Mouse (Mus musculus) heart, embryonic 14.5 days (tissue): ENCODE data around the gene Olfr166. TPM values are rescaled to one million over a fixed set of nuclear protein-coding genes. Genes with fewer than 3 reads are reported as not detected.
"Not testable (repeated sequence)": the region's sequence is repeated elsewhere in the genome, so short reads cannot be mapped to it uniquely, and the experiment has no call there.

Source experiments
- ATAC-seq: fragments of 200-750 bp; cut with Nextera tagmentation; 2 replicates; pipeline ENCODE4 v1.8.0; 2017; ENCODE audit warnings: low read depth, moderate TSS enrichment; ENCODE audit not compliant: insufficient number of reproducible peaks, insufficient read depth, low FRiP score
- H3K27ac ChIP-seq, 2 experiments: fragments of 200-500 bp in 1 of 2; fragments of 300-500 bp in 1 of 2; sonication (generic) in 1 of 2; replicated peaks in 1 of 2; 2 replicates each; pipeline ENCODE4 v1.5.1; 2012 to 2014; ENCODE audit warnings: low read depth in 2 of 2, low read length in 2 of 2, control low read depth in 1 of 2, mild to moderate bottlenecking in 1 of 2, mixed read lengths in 1 of 2; ENCODE audit not compliant: control insufficient read depth in 1 of 2, insufficient read depth in 1 of 2
- H3K27me3 ChIP-seq: fragments of 300-500 bp; sonication (generic); 2 replicates; pipeline ENCODE4 v1.6.1; 2014; ENCODE audit warnings: mild to moderate bottlenecking, low read length, control low read depth; ENCODE audit not compliant: control insufficient read depth, insufficient read depth
- H3K36me3 ChIP-seq: fragments of 300-500 bp; sonication (generic); 2 replicates; pipeline ENCODE4 v1.6.1; 2014; ENCODE audit warnings: mild to moderate bottlenecking, control low read depth, low read length, mixed read lengths; ENCODE audit not compliant: control insufficient read depth, insufficient read depth
- H3K4me1 ChIP-seq, 2 experiments: fragments of 200-500 bp in 1 of 2; fragments of 300-500 bp in 1 of 2; sonication (generic) in 1 of 2; 2 replicates each; pipeline ENCODE4 v1.6.1; 2012 to 2014; ENCODE audit warnings: low read length in 2 of 2, control low read depth in 1 of 2, mixed read lengths in 1 of 2; ENCODE audit not compliant: control insufficient read depth in 2 of 2, insufficient read depth in 2 of 2
- H3K4me2 ChIP-seq: fragments of 300-500 bp; sonication (generic); 2 replicates; pipeline ENCODE4 v1.6.1; 2014; ENCODE audit warnings: mild to moderate bottlenecking, low read length
- H3K4me3 ChIP-seq, 2 experiments: fragments of 200-500 bp in 1 of 2; fragments of 300-500 bp in 1 of 2; sonication (generic) in 1 of 2; 2 replicates each; pipeline ENCODE4 v1.5.1; 2012 to 2014; ENCODE audit warnings: low read length in 2 of 2, mild to moderate bottlenecking in 2 of 2, control low read depth in 1 of 2, low read depth in 1 of 2, moderate library complexity in 1 of 2; ENCODE audit not compliant: control insufficient read depth in 1 of 2, insufficient read depth in 1 of 2
- H3K9ac ChIP-seq: fragments of 300-500 bp; sonication (generic); 2 replicates; pipeline ENCODE4 v1.6.1; 2014; ENCODE audit warnings: mild to moderate bottlenecking, low read length
- H3K9me3 ChIP-seq: fragments of 300-500 bp; sonication (generic); 2 replicates; pipeline ENCODE4 v1.6.1; 2016; ENCODE audit warnings: low read length, control low read depth; ENCODE audit not compliant: control insufficient read depth
- WGBS: fragments of 180-500 bp; shearing (Covaris S2); extraction: QIAGEN DNeasy Blood & Tissue Kit; methylation state at CpG from one replicate; pipeline ENCODE4 v1.1.7; 2014; 5-methylcytosine and 5-hydroxymethylcytosine counted together
- polyA plus RNA-seq: library from polyadenylated mRNA; unstranded; fragments of >200 nt; fragmentation: Nextera tagmentation; extraction: Ambion mirVana; gene quantifications from 2 replicates; pipeline ENCODE4 v1.2.1, GENCODE M21; 2014

The Olfr166 gene
- not detected in 2 replicates for polyA plus RNA-seq

GRCm38 (mm10) chr16:19483394-19483793, at the start of gene Olfr166:
Gene Olfr166, plus strand, starts transcription at chr16:19483694.
- no peaks in the 10 kb centered on the region for H3K9me3 ChIP-seq
- no peak within 1 kb of the TSS for H3K4me2 ChIP-seq
- H3K4me3 ChIP-seq: no peak within 1 kb of the TSS
- no peak within 1 kb of the TSS for H3K27ac ChIP-seq
- no peaks in the 10 kb centered on the region for H3K4me1 ChIP-seq
- no peak for ATAC-seq
- no peaks in the 10 kb centered on the region for H3K27me3 ChIP-seq
- no peak within 1 kb of the TSS for H3K9ac ChIP-seq
- no peaks in the 10 kb centered on the region for H3K36me3 ChIP-seq

- H3K27ac ChIP-seq, H3K36me3 ChIP-seq, H3K9ac ChIP-seq, ATAC-seq, H3K9me3 ChIP-seq, H3K4me1 ChIP-seq, H3K4me3 ChIP-seq, H3K27me3 ChIP-seq, H3K4me2 ChIP-seq: not testable (repeated sequence)
- 70% methylated on average over 4 of the region's 4 CpGs for WGBS
Observed at GRCm38 (mm10) chr16:19458741-19459140, 24.8 kb upstream of the Olfr166 start.

- no peak for ATAC-seq
- Histone ChIP-seq H3K4me2 (no peak overlapping the region), H3K4me1 (no peaks in the 10 kb centered on the region), H3K9ac (no peak overlapping the region), H3K27me3 (no peaks in the 10 kb centered on the region), H3K27ac (no peak overlapping the region), H3K9me3 (no peaks in the 10 kb centered on the region), H3K4me3 (no peak overlapping the region), H3K36me3 (no peaks in the 10 kb centered on the region)
- 89% methylated on average over 1 of the region's 1 CpGs for WGBS
Observed at GRCm38 (mm10) chr16:19464365-19464764, 19.1 kb upstream of the Olfr166 start.

GRCm38 (mm10) chr16:19522166-19522565, 38.7 kb downstream of the Olfr166 start, which contains the start of gene Olfr167:
Gene Olfr167, minus strand, starts transcription at chr16:19522266.
- H3K9me3 ChIP-seq: no peaks in the 10 kb centered on the region
- H3K4me1 ChIP-seq: no peaks in the 10 kb centered on the region
- H3K4me2 ChIP-seq: no peak within 1 kb of the TSS
- no peak within 1 kb of the TSS for H3K9ac ChIP-seq
- no peak within 1 kb of the TSS for H3K27ac ChIP-seq
- no peaks in the 10 kb centered on the region for H3K36me3 ChIP-seq
- no peaks in the 10 kb centered on the region for H3K27me3 ChIP-seq
- no peak within 1 kb of the TSS for H3K4me3 ChIP-seq
- ATAC-seq: no peak
- WGBS: 79% methylated on average over 2 of the region's 2 CpGs

GRCm38 (mm10) chr16:19535455-19535854, 52.0 kb downstream of the Olfr166 start, which contains the start of gene Olfr168:
Gene Olfr168, minus strand, starts transcription at chr16:19535555.
- Histone ChIP-seq H3K27me3 (no peaks in the 10 kb centered on the region), H3K4me3 (no peak within 1 kb of the TSS), H3K9me3 (peaks cover 3% of the 10 kb centered on the region; the same call in 1 of the 2 replicates), H3K4me2 (no peak within 1 kb of the TSS), H3K9ac (no peak within 1 kb of the TSS), H3K27ac (no peak within 1 kb of the TSS), H3K4me1 (no peaks in the 10 kb centered on the region), H3K36me3 (no peaks in the 10 kb centered on the region)
- ATAC-seq: no peak

Other genes with a start within 250 kb of the Olfr166 start
- not detected in 2 replicates for gene Olfr164, start 169.6 kb upstream of the Olfr166 start, polyA plus RNA-seq
- gene Olfr165, start 60.6 kb upstream of the Olfr166 start, polyA plus RNA-seq: not detected in 2 replicates
- not detected in 2 replicates for gene Olfr167, start 38.6 kb downstream of the Olfr166 start, polyA plus RNA-seq
- gene Olfr168, start 51.9 kb downstream of the Olfr166 start, polyA plus RNA-seq: not detected in 2 replicates
- not detected in 2 replicates for gene Olfr169, start 88.1 kb downstream of the Olfr166 start, polyA plus RNA-seq
- not detected in 2 replicates for gene Olfr170, start 128.2 kb downstream of the Olfr166 start, polyA plus RNA-seq
- not detected in 2 replicates for gene Olfr171, start 146.2 kb downstream of the Olfr166 start, polyA plus RNA-seq
- gene Lamp3, start 222.7 kb downstream of the Olfr166 start, polyA plus RNA-seq: not detected in 2 replicates